Mouse (Mus musculus) activated CD4-positive, CD25-positive, alpha-beta regulatory T cell, adult 4 months (primary cell): ENCODE measurements around the gene Cbr3. TPM values are rescaled to one million over a fixed set of nuclear protein-coding genes. Genes with fewer than 3 reads are reported as not detected.

Experiments used
- ATAC-seq: one replicate; pipeline ENCODE4 v1.8.0; 2017
- polyA plus RNA-seq, 2 experiments: library from polyadenylated mRNA; unstranded; fragments of 100-300 nt; shearing (Covaris generic); gene quantifications; one replicate each; pipeline ENCODE4 v1.2.1; 2017

Cbr3 gene
- polyA plus RNA-seq, 2 experiments from 2014 or later, result not detected

GRCm38 (mm10) chr16:93711411-93712188 is 28.6 kb downstream of the Cbr3 start, which contains the start of gene Dop1b:
Gene Dop1b, plus strand, starts transcription at chr16:93711904.
- peak; percentile 72 for ATAC-seq

DNA sequence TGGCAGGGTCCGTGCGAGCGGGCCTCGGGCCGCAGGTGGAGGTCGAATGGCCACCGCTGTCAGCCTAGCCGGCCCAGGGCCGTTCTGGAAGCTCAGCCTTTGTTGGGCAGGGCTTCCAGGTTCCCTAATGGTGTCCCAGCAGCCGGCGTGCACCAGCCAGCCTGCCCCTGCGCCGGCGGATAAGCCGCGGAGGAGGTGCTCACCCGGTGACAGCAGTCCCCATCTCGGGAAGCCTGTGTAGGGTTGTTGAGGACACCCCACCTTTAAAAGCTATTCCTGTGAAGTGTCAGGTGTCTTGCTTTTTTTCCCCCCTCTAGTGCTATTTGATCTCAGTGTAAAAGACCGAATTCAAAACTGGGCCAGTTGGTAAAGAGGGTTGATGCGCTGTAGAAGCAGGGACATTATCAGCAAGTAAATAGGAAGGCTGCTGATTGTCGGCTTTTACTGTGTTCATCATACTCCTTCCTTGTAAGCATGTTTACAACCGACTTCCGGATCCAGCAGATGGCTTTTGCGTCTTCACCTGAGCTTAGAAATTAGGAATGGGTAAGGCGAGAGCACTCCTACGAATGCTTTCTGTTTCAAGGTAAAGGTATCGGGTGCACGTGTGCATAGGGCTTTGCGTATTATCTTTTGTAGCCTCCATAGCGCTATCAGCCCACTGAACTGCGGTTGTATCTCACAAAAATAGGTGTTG is 29.3 kb downstream of the Cbr3 start:
- peak; percentile 16 for ATAC-seq

DNA sequence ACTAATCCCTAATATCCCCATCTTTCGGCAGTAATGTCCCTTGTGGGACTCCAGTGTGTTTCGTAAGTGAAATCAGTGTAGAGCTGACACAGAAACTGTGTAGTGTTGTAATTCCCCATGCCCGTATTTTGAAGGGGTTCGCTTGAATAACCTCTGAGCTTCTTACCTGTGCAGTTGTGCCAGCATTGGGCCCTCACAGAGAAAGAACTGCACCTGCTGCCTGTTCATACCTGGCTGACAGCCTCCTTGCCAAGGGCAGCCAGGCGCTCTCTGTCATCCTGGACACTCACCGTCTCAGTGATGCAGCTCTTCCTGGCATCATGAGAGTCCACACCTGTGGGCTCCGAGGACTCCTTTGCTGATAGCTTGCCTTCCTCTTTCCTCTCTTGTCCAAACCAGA is 30.0 kb downstream of the Cbr3 start:
- ATAC-seq, result no peak

GRCm38 (mm10) chr16:93714426-93714825 is 31.4 kb downstream of the Cbr3 start:
- ATAC-seq, result no peak

DNA sequence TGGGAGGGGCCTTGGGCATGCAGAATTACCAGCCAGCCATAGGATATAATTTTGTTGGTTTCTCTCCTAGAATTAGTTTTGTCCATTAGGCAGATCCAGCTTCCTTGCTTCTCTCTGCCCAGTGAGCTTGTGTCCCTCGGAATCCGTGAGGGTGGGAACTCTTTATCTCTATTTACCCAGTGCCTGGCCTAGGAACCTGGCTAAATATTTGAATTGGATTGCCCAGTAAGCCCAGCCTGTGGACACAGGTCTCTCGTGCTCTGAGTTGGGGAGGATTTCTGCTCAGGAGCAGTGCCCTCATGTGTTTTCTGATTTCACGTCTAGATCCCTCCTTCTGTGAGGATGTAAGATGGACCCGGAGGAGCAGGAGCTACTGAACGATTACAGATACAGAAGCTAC is 32.8 kb downstream of the Cbr3 start:
- ATAC-seq, result no peak

DNA sequence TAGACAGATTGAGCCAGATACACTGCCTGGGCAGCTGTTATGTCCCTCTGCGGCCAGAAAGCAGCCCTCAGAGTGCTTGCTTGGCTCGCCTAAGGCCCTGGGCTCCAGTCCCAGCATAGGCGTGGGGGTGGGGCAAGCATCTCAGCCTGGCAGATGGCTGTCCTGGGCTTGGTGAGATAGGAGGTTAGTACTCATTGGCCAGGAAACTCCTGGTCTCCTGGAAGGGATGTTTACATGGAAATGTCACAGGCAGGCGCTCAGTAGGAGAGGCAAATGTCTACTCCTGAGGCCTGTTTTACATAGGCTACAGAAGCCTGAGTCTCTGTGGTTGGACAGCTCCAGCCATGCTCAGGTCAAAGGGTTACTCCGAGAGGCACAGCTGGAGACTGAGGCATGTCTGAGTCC is 34.3 kb downstream of the Cbr3 start:
- no peak for ATAC-seq

GRCm38 (mm10) chr16:93721771-93722170 is 38.8 kb downstream of the Cbr3 start:
- no peak for ATAC-seq

DNA sequence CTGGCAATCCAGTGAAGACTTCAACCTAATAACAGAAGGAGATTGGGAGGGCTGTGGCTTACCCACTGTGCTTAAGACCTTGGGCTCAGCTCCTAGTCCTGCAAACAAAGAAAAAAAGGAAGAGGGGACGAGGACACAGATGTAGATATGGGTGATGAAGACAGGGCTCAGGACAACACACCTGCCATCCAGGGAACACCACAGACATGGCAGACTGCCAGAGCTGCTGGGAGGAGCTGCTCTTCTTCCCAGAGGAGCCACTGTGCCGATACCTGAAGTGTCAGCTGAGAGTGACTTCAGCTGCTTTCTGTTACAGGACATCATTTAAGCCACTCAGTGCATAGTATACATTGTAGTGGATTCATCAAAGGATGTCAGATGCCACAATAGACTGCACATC is 39.5 kb downstream of the Cbr3 start:
- ATAC-seq, result no peak

- no peak for ATAC-seq
Observed at GRCm38 (mm10) chr16:93725417-93726144, 42.6 kb downstream of the Cbr3 start.

DNA sequence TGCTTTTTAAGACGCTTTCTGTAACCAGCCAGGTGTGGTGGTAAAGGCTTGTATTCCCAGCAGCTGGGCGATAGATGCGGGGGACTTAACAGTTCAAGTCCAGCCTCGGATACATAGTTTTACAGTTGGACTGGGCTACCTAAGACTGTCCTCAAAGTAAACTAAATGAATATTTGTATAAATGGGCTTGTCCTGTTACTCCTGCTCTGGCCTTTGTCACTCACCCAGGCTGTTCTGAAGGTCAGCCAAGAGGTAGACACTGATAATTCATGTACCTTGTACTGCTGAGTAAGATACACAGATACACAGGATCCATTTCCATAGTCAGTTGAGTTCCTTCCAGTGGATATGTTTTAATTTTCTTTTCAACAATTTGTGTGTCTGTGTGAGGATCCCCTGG is 43.2 kb downstream of the Cbr3 start:
- ATAC-seq, result no peak

- ATAC-seq, result no peak
Observed at GRCm38 (mm10) chr16:93728676-93729075, 45.7 kb downstream of the Cbr3 start.

DNA sequence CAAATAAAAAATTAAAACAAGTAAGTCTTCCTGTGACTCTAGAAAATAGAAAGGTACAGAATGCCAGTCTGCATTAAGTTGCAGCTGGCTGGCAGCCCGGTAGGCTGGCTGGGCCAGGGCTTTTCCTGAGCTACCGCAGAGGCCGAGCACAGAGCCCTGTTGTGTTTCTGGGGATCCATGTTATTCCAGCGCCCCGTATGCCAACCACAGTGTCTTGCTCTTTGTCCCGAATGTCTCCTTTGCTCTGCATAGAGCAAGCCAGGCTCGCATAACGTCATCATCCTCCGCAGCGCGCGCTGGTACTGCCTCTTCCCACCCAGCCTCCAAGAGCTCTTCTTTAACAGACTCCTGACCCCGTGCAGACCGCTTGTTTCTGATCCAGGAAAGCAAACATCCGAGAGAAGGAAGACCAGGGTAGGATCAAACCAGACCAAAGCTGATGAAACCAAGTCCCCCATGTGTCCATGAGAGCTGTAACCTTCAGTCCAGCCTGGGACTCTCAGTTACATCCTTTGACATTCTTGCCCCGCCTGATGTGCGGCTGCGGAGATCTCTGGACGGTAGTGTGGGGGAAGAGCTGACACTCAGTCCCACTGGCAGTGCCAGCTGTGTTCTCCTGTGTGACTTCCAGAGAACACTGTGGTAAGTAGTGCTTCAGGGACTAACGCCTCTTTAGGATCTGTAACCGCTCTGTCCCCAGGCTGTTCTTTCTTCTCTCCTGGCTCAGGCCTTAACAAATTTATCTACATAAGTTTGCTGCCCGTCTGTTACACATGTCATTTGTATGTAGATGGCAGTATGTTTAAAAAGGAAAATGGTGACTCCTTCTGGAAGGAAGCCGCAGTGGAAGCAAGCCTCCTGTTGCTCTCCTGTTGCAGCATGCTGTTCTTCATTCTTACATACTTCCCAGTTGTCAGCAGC is 47.0 kb downstream of the Cbr3 start:
- no peak for ATAC-seq

GRCm38 (mm10) chr16:93731310-93731709 is 48.3 kb downstream of the Cbr3 start:
- no peak for ATAC-seq

DNA sequence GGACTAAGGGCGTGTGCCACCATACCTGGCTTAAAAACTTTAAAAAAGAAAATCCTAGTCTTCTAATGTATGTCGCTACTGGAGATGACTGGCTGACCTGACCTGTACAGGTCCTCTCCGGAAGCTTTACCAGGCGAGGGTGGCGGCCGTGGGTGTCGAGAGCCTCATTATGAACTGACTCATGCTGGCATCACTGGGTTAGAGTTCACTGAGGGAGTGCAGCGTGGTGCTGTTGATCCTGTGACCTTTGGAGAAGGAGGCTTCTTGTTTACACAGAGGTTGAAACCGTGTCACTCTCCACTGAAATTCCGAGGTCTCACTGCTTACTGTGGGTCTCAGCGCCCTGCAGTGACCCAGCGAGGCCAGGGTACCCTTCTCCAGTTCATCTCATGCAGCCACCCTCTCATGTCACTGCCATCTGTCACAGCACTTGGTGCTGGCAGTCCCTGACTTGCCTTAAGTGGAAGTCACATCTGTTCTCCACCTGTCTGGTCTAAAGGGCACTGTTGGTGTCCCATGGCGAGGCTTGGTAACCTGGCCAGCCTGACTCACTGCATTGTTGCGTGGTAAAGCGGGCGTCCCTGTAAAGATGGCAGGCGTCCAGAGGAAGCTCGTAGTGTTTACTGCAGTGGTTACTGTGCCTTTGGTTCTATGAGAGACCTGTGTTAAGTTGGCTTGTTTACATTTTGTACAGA is 50.0 kb downstream of the Cbr3 start:
- ATAC-seq, result no peak

DNA sequence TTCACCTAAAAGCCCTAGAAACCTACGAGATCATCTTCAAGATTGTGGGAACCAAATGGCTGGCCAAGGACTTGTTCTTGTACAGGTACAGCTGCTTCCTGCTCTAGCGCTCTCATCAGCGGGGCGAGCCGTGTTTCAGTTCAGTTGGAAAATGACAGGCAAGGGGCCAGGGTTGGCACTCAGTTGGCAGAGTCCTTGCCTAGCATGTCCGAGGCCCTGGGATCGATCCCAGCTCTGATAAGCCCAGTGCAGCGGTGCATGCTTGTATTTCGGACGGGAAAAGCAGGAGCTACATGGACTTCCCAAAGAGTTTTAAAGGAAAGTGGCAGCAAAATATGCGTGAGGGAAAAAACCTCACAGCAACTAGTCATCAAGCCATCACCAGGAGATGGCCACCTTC is 56.2 kb downstream of the Cbr3 start:
- no peak for ATAC-seq

Other genes with a start within 250 kb of the Cbr3 start
- 10 to 100 TPM; 28.0 to 42.8 TPM for gene Setd4, start 79.2 kb upstream of the Cbr3 start, polyA plus RNA-seq
- 10 to 100 TPM; 36.4 to 44.7 TPM for gene Cbr1, start 77.4 kb upstream of the Cbr3 start, polyA plus RNA-seq
- gene Gm5678, start 55.1 kb upstream of the Cbr3 start, polyA plus RNA-seq, result under 1 TPM in 1 of 2 experiments, not detected in 1; 0.78 TPM
- gene Dop1b, start 28.7 kb downstream of the Cbr3 start, polyA plus RNA-seq, result 10 to 100 TPM; 24.5 to 25.5 TPM
- 10 to 100 TPM; 71.8 to 98.2 TPM for gene Morc3, start 148.9 kb downstream of the Cbr3 start, polyA plus RNA-seq
- 10 to 100 TPM; 28.1 to 36.2 TPM for gene Chaf1b, start 200.7 kb downstream of the Cbr3 start, polyA plus RNA-seq